Mouse (Mus musculus) thymus, postnatal 25 days (tissue): ENCODE results near the gene Metap1d.

Experiments
- DNase-seq: peaks from one replicate; pipeline ENCODE4 v3.0.0; 2022

Gene Metap1d

GRCm38 (mm10) chr2:71528014-71528713 lies 75.1 kb downstream of the Metap1d start, which contains the start of gene Dlx1:
Gene Dlx1, plus strand, starts transcription at chr2:71528113.
- DNase-seq, result peak; percentile 19

GRCm38 (mm10) chr2:71528714-71529510 lies 75.8 kb downstream of the Metap1d start:
- peak; percentile 33 for DNase-seq

GRCm38 (mm10) chr2:71529511-71530351 lies 76.7 kb downstream of the Metap1d start:
- peak; percentile 67 for DNase-seq

GRCm38 (mm10) chr2:71530391-71531123 lies 77.5 kb downstream of the Metap1d start:
- DNase-seq, result no peak

GRCm38 (mm10) chr2:71531124-71531590 lies 78.1 kb downstream of the Metap1d start:
- DNase-seq, result no peak

GRCm38 (mm10) chr2:71531990-71532970 lies 79.2 kb downstream of the Metap1d start:
- no peak for DNase-seq

- DNase-seq, result no peak
Measured at GRCm38 (mm10) chr2:71533094-71533493, 80.0 kb downstream of the Metap1d start.

- no peak for DNase-seq
Measured at GRCm38 (mm10) chr2:71534242-71535052, 81.4 kb downstream of the Metap1d start.

- DNase-seq, result peak; percentile 14
Measured at GRCm38 (mm10) chr2:71540611-71541417, 87.7 kb downstream of the Metap1d start.

- DNase-seq, result no peak
Measured at GRCm38 (mm10) chr2:71541418-71542226, 88.5 kb downstream of the Metap1d start.

GRCm38 (mm10) chr2:71542227-71542815 lies 89.2 kb downstream of the Metap1d start:
- DNase-seq, result no peak

GRCm38 (mm10) chr2:71542816-71543301 lies 89.8 kb downstream of the Metap1d start:
- DNase-seq, result no peak

GRCm38 (mm10) chr2:71543531-71543930 lies 90.5 kb downstream of the Metap1d start:
- no peak for DNase-seq

GRCm38 (mm10) chr2:71543948-71544347 lies 90.9 kb downstream of the Metap1d start:
- peak; percentile 6 for DNase-seq

- DNase-seq, result peak; percentile 20
Measured at GRCm38 (mm10) chr2:71544391-71545285, 91.6 kb downstream of the Metap1d start.

- peak; percentile 23 for DNase-seq
Measured at GRCm38 (mm10) chr2:71545401-71545881, 92.4 kb downstream of the Metap1d start.
